Mouse (Mus musculus) forebrain, postnatal 0 days (tissue): ENCODE data around the gene Ccnd1. TPM values are rescaled to one million over a fixed set of nuclear protein-coding genes. Genes with fewer than 3 reads are reported as not detected.

Experiments
- ATAC-seq: fragments of 200-750 bp; cut with Nextera tagmentation; 2 replicates; pipeline ENCODE4 v1.8.0; 2017; ENCODE audit warnings: mild to moderate bottlenecking, moderate library complexity
- DNase-seq: peaks from one replicate; pipeline ENCODE4 v3.0.0-alpha.2; 2015
- H3K27ac ChIP-seq: fragments of 300-500 bp; sonication (generic); 2 replicates; pipeline ENCODE4 v1.5.1; 2014; ENCODE audit warnings: low read depth, mild to moderate bottlenecking, antibody characterized with exemption, low read length, moderate library complexity, mixed read lengths
- H3K27me3 ChIP-seq: fragments of 300-500 bp; sonication (generic); 2 replicates; pipeline ENCODE4 v1.6.1; 2014; ENCODE audit warnings: mild to moderate bottlenecking, low read length, mixed read lengths; ENCODE audit not compliant: insufficient read depth
- H3K36me3 ChIP-seq: fragments of 300-500 bp; sonication (generic); 2 replicates; pipeline ENCODE4 v1.6.1; 2014; ENCODE audit warnings: mild to moderate bottlenecking, moderate library complexity; ENCODE audit not compliant: insufficient read depth
- H3K4me1 ChIP-seq: fragments of 300-500 bp; sonication (generic); 2 replicates; pipeline ENCODE4 v1.6.1; 2014; ENCODE audit warnings: antibody characterized with exemption; ENCODE audit not compliant: insufficient read depth
- H3K4me2 ChIP-seq: fragments of 300-500 bp; sonication (generic); 2 replicates; pipeline ENCODE4 v1.6.1; 2014; ENCODE audit warnings: low read depth, mild to moderate bottlenecking, moderate library complexity
- H3K4me3 ChIP-seq: fragments of 300-500 bp; sonication (generic); 2 replicates; pipeline ENCODE4 v1.5.1; 2014; ENCODE audit warnings: low read depth, low read length, mixed read lengths
- H3K9ac ChIP-seq: fragments of 300-500 bp; sonication (generic); 2 replicates; pipeline ENCODE4 v1.6.1; 2014; ENCODE audit warnings: mild to moderate bottlenecking
- H3K9me3 ChIP-seq: fragments of 300-500 bp; sonication (generic); 2 replicates; pipeline ENCODE4 v1.6.1; 2016; ENCODE audit warnings: low read length
- CTCF ChIP-seq: sonication (generic); IDR thresholded peaks from 2 replicates; pipeline ENCODE4 v1.5.1; 2016; ENCODE audit warnings: antibody characterized with exemption, control low read depth, low read depth
- WGBS: fragments of 180-500 bp; shearing (Covaris S2); extraction: QIAGEN DNeasy Blood & Tissue Kit; methylation state at CpG from one replicate; pipeline ENCODE4 v1.1.7; 2014; 5-methylcytosine and 5-hydroxymethylcytosine counted together
- polyA plus RNA-seq: library from polyadenylated mRNA; unstranded; fragments of >200 nt; fragmentation: Nextera tagmentation; extraction: Ambion mirVana; gene quantifications from 2 replicates; pipeline ENCODE4 v1.2.1, GENCODE M21; 2015
- total RNA-seq: library from RNA; depleted of rRNA; stranded (reverse); fragments of >200 nt; gene quantifications from 2 replicates; pipeline ENCODE4 v1.2.3, GENCODE M21; 2014; rRNA removed

Gene Ccnd1
- total RNA-seq (21.6 and 33.5 TPM in 2 replicates), polyA plus RNA-seq (23.9 and 29.0 TPM in 2 replicates)

DNA sequence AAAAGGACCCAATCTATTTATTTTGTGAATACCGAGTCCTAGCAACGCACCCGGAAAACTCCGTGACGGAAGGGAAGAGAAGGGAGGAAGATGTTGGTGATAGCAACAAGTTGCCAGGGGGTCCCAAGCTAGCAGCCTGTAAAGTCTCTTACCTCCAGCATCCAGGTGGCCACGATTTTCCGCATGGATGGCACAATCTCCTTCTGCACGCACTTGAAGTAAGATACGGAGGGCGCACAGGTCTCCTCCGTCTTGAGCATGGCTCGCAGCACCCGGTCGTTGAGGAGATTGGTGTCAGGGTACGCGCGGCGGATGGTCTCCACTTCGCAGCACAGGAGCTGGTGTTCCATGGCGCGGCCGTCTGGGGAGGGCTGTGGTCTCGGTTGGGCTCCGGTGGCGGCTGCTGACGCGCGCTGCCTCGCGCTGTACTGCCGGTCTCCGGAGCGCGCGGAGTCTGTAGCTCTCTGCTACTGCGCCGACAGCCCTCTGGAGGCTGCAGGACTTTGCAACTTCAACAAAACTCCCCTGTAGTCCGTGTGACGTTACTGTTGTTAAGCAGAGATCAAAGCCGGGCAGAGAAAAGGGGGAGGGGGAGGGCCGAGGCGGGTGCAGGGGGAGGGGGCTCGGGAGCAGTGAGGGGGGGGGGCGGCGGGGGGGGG, at the start of gene Ccnd1:
Gene Ccnd1 (minus strand): TSS at position 582 of the 659 bp plus-strand sequence.
- H3K4me1 ChIP-seq, result peaks cover 38% of the 10 kb centered on the region
- no peaks in the 10 kb centered on the region for H3K9me3 ChIP-seq
- 3% methylated on average over 39 of the region's 45 CpGs for WGBS
- peak within 1 kb of the TSS; percentile 44 for H3K4me3 ChIP-seq
- peaks cover 51% of the 10 kb centered on the region for H3K27me3 ChIP-seq
- no peaks in the 10 kb centered on the region for H3K36me3 ChIP-seq
- H3K9ac ChIP-seq, result peak within 1 kb of the TSS; percentile 52
- DNase-seq, result peak; percentile 74
- ATAC-seq, result peak; percentile 55
- peak; percentile 37 for TF ChIP-seq CTCF
- peak within 1 kb of the TSS; percentile 87 for H3K4me2 ChIP-seq
- H3K27ac ChIP-seq, result peak within 1 kb of the TSS; percentile 16; the same call in 1 of the 2 replicates

DNA sequence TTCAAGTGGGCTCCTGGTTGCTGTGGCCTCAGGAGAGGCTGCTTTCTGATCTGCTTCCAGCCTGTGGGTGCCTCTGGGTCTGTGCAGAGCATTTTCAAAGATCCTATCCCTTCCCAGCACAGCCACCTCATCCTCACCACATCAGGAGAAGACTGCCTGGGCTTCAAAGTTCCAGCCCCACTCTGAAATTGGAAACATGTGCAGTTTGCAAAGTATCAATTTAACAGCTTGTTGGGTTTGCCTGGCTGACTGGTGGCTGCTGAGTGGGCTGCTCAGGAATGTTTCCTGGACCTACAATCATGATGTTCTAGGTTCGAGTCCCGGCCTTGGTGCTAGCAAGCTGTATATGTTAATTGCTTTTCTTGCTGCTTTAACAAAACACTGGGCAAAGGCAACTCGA, 49.1 kb upstream of the Ccnd1 start:
- Histone ChIP-seq H3K36me3 (no peaks in the 10 kb centered on the region), H3K4me1 (no peaks in the 10 kb centered on the region), H3K9ac (no peak overlapping the region), H3K27me3 (no peaks in the 10 kb centered on the region), H3K4me3 (no peak overlapping the region), H3K4me2 (no peak overlapping the region), H3K9me3 (no peaks in the 10 kb centered on the region), H3K27ac (no peak overlapping the region)
- no peak for ATAC-seq
- 76% methylated on average over 3 of the region's 3 CpGs for WGBS
- no peak for DNase-seq
- TF ChIP-seq CTCF, result no peak

DNA sequence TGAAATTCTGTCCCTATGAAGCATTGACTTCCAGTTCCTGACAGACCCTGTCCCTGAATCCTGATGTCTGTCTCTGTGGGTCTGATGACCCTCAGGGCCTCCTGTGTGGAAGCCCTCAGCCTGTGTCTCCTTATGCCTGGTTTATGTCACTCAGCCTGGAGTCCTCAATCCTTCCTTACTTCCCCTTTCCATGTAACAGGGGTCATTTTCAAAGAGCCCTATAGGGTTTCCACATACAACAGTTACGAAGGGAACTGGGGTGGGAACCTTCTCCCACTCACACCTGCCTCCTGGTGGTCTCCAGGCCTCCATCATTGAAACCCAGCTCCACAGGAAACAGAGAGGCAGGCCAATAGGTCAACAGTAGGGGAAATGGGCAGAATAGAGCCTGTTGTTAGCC, 45.4 kb upstream of the Ccnd1 start:
- WGBS, result 75% methylated on average over 1 of the region's 1 CpGs
- Histone ChIP-seq H3K27me3 (no peaks in the 10 kb centered on the region), H3K4me3 (no peak overlapping the region), H3K27ac (no peak overlapping the region), H3K4me1 (no peaks in the 10 kb centered on the region), H3K36me3 (no peaks in the 10 kb centered on the region), H3K4me2 (no peak overlapping the region), H3K9ac (no peak overlapping the region), H3K9me3 (no peaks in the 10 kb centered on the region)
- DNase-seq, result no peak
- ATAC-seq, result no peak
- TF ChIP-seq CTCF, result no peak

DNA sequence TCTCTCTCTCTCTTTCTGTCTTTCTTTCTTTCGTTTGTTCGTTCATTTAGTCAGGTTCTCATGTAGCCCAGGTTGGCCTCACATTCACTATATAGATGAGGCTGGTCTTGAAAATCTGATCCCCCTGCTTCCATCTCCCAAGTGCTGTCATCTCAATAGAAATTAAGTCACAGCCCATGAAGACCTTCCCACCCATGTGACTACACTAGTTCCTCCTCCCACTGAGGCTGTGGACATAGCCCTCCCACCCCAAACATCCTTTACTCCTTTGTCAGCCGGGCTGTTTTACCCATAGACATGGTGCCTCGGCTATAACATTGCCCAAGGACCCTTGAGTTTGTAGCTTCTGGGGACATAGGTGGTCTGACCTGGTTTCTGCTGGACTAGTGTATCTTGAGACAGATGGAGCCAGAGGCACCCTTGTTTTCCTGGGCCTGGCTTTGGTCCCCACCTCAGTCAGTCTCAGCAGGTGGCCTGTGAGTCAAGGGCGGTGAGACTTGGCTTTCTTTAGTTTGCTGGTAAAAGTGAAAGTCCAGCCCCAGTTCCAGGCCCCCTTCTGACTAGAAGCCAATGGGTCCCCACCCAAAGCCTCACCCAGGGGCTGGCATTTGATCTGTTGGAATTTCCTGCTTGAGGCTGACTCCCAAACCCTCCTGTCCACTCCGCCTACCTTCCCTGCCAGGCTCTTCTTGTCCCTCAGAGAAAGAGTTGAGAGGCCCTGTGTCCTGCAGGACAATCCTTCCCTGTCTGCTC, 42.8 kb upstream of the Ccnd1 start:
- TF ChIP-seq CTCF, result no peak
- Histone ChIP-seq H3K9ac (no peak overlapping the region), H3K4me1 (no peaks in the 10 kb centered on the region), H3K36me3 (no peaks in the 10 kb centered on the region), H3K27ac (no peak overlapping the region), H3K9me3 (no peaks in the 10 kb centered on the region), H3K4me3 (no peak overlapping the region), H3K4me2 (no peak overlapping the region), H3K27me3 (no peaks in the 10 kb centered on the region)
- WGBS, result 90% methylated on average over 6 of the region's 6 CpGs
- DNase-seq, result no peak
- no peak for ATAC-seq

DNA sequence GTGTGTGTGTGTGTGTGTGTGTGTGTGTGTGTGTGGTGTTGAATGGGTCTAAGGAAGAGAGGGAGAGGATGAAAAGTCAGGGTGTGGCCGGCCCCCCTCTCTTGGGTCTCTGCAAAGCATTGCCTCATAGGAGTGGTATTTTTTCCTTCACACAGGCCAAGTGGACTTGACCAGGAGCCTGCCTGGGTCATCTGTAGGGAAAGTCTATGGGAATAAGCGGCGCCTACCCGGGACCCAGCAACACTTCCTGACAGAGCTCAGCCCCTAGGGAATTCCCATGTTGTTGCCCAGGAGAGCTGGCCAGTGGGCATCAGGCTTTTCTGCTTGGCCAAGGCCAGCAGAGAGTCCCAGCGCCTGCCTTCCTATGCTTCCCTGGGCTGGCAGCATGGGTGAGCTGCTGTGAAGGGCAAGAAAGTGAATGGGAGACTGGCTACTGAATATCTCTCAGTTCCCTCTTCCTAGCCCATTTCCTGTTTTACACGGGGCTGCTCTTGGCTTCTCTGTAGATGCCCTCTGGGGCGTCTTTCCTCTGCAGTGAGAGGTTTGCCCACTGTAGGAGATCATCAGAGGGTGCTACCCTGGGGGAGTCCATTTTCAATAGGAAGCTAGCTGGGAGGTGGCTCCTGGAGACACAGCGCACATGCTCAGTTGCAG, 41.8 kb upstream of the Ccnd1 start:
- Histone ChIP-seq H3K27me3 (no peaks in the 10 kb centered on the region), H3K4me3 (no peak overlapping the region), H3K4me1 (no peaks in the 10 kb centered on the region), H3K9me3 (no peaks in the 10 kb centered on the region), H3K9ac (no peak overlapping the region), H3K27ac (no peak overlapping the region), H3K4me2 (no peak overlapping the region), H3K36me3 (no peaks in the 10 kb centered on the region)
- no peak for TF ChIP-seq CTCF
- DNase-seq, result no peak
- 80% methylated on average over 8 of the region's 8 CpGs for WGBS
- no peak for ATAC-seq

DNA sequence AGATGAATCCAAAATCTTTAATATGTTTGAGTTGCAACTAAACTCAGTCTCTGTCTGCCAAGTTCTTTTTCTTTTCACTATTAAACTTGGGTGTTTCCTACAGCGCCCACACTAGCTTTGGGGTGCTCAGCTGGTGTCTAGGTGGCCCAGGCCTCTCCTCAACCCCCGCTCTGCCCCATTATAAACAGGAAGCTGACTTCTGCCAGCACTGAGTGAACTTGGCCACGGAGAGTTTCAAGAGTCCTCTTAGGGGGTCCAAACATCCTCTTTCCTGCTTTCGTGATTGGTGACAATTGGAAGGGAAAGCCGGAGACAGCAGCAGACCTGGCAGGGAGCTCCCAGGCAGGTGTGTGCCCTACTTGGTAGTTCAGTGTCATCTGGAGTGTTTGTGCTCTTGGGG, 40.1 kb upstream of the Ccnd1 start:
- H3K9me3 ChIP-seq, result no peaks in the 10 kb centered on the region
- H3K4me3 ChIP-seq, result no peak overlapping the region
- WGBS, result 78% methylated on average over 5 of the region's 5 CpGs
- no peaks in the 10 kb centered on the region for H3K27me3 ChIP-seq
- no peak overlapping the region for H3K4me2 ChIP-seq
- no peak for ATAC-seq
- H3K36me3 ChIP-seq, result no peaks in the 10 kb centered on the region
- no peak for TF ChIP-seq CTCF
- no peak overlapping the region for H3K9ac ChIP-seq
- no peak overlapping the region for H3K27ac ChIP-seq
- DNase-seq, result no peak
- no peaks in the 10 kb centered on the region for H3K4me1 ChIP-seq

DNA sequence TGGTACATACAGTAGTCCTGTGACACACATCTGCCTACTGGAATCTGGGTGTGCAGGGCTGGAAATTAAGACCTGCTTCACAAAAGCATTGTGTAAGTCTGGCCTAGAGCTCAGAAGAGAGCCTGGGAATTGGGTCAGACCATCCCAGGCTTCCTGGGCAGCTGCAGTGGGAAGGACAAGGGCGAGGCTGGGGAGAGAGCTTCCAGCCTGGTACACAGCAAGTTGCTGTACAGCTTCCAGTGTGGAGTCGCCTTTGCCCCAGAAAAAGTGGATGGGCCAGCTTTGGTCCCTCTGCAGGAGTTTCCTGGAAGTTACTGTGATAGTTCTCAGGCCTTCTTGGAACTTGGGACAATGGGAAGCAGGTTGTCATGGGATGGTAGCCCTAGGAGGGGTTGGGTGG, 37.4 kb upstream of the Ccnd1 start:
- Histone ChIP-seq H3K36me3 (no peaks in the 10 kb centered on the region), H3K4me3 (no peak overlapping the region), H3K4me1 (no peaks in the 10 kb centered on the region), H3K4me2 (no peak overlapping the region), H3K27ac (no peak overlapping the region), H3K9ac (no peak overlapping the region), H3K27me3 (no peaks in the 10 kb centered on the region), H3K9me3 (no peaks in the 10 kb centered on the region)
- TF ChIP-seq CTCF, result no peak
- 70% methylated on average over 2 of the region's 2 CpGs for WGBS
- DNase-seq (no peak), ATAC-seq (no peak)
